Mouse (Mus musculus) hematopoietic stem cell, adult 5-6 weeks (primary cell): ENCODE results near the gene Ier3. TPM values are rescaled to one million over a fixed set of nuclear protein-coding genes. Genes with fewer than 3 reads are reported as not detected.

Experiments
- total RNA-seq: library from RNA; stranded (forward); fragments of 172-1452, 232-1000 nt; gene quantifications from 2 replicates; pipeline ENCODE4 v1.2.3, GENCODE M21; 2017

Gene Ier3
- total RNA-seq, 1 experiment from 2014 or later, result 182 TPM

Other genes with a start within 250 kb of the Ier3 start
- not detected in 2 replicates for gene Sfta2, start 220.1 kb upstream of the Ier3 start, total RNA-seq
- not detected in 2 replicates for gene Gm9573, start 195.0 kb upstream of the Ier3 start, total RNA-seq
- gene Mucl3, start 178.0 kb upstream of the Ier3 start, total RNA-seq, result not detected in 2 replicates
- gene Vars2, start 154.1 kb upstream of the Ier3 start, total RNA-seq, result 11.3 and 12.6 TPM in 2 replicates
- 14.1 and 17.3 TPM in 2 replicates for gene Gtf2h4, start 147.9 kb upstream of the Ier3 start, total RNA-seq
- gene Ddr1, start 117.1 kb upstream of the Ier3 start, total RNA-seq, result 0.75 TPM in 1 of 2 replicates, not detected in the other
- gene Flot1, start 1.5 kb downstream of the Ier3 start, total RNA-seq, result 134 and 140 TPM in 2 replicates
- 873 and 988 TPM in 2 replicates for gene Tubb5, start 16.6 kb downstream of the Ier3 start, total RNA-seq
- gene Mdc1, start 19.8 kb downstream of the Ier3 start, total RNA-seq, result 26.0 and 40.0 TPM in 2 replicates
- 53.1 and 73.0 TPM in 2 replicates for gene Nrm, start 39.6 kb downstream of the Ier3 start, total RNA-seq
- gene Ppp1r18, start 43.9 kb downstream of the Ier3 start, total RNA-seq, result 35.9 and 44.0 TPM in 2 replicates
- 39.1 and 57.0 TPM in 2 replicates for gene Dhx16, start 58.1 kb downstream of the Ier3 start, total RNA-seq
- gene 2310061I04Rik, start 75.7 kb downstream of the Ier3 start, total RNA-seq, result 4.9 and 17.4 TPM in 2 replicates
- 13.0 and 18.1 TPM in 2 replicates for gene Atat1, start 88.4 kb downstream of the Ier3 start, total RNA-seq
- gene Mrps18b, start 94.7 kb downstream of the Ier3 start, total RNA-seq, result 47.0 and 51.8 TPM in 2 replicates
- gene Ppp1r10, start 94.8 kb downstream of the Ier3 start, total RNA-seq, result 175 and 218 TPM in 2 replicates
- gene Abcf1, start 148.1 kb downstream of the Ier3 start, total RNA-seq, result 139 and 356 TPM in 2 replicates
- gene Gnl1, start 158.2 kb downstream of the Ier3 start, total RNA-seq, result 18.3 and 22.1 TPM in 2 replicates
- 15.4 and 27.2 TPM in 2 replicates for gene Prr3, start 158.6 kb downstream of the Ier3 start, total RNA-seq
- gene H2-T24, start 198.9 kb downstream of the Ier3 start, total RNA-seq, result 16.8 and 23.6 TPM in 2 replicates
- 197 and 236 TPM in 2 replicates for gene H2-T23, start 211.2 kb downstream of the Ier3 start, total RNA-seq
- gene H2-T22, start 221.1 kb downstream of the Ier3 start, total RNA-seq, result 66.7 and 102 TPM in 2 replicates
- gene Gm6034, start 221.3 kb downstream of the Ier3 start, total RNA-seq, result not detected in 2 replicates
- not detected in 2 replicates for gene Gm11127, start 236.7 kb downstream of the Ier3 start, total RNA-seq